Mouse (Mus musculus) naive thymus-derived CD4-positive, alpha-beta T cell, adult 2 months (primary cell): ENCODE measurements around the gene Gm29427.
"Not testable (repeated sequence)": the region's sequence is repeated elsewhere in the genome, so short reads cannot be mapped to it uniquely, and the experiment has no call there.

Experiments used
- DNase-seq: peaks from one replicate; pipeline ENCODE4 v3.0.0-alpha.2; 2011; ENCODE audit warnings: low read depth

Gm29427 gene

DNA sequence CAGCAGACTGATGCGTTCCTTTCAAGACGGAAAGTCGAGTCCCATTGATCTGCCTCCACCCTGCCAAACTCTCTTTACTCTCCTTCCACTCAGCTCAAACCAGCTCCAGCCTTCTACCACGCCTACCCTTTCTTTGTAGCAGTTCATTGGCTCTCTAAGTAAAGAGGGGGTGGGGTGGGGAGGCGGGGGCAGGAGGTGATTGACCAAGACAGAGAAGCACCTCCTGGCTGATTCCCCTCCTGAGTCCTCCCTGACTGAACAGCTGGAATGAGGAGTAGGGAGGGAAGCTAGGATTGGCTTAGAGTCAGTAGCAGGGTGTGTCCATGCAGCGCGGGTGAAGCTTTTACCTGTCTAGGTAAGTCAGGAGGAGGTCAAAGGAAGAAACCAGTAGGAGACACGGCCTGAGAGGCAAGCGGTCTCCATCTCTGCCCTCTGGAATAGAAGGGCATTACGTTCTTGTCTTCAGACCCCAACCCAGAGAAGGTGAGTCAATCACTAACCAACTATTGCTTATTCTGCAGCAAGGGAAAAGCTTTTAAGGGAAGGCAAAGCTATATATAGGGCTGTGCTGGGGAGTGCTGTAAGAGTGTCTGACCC, 16.2 kb upstream of the Gm29427 start, which contains the start of gene AA986860:
Gene AA986860 (plus strand): TSS at position 236 of the 597 bp plus-strand sequence.
- DNase-seq: no peak

DNA sequence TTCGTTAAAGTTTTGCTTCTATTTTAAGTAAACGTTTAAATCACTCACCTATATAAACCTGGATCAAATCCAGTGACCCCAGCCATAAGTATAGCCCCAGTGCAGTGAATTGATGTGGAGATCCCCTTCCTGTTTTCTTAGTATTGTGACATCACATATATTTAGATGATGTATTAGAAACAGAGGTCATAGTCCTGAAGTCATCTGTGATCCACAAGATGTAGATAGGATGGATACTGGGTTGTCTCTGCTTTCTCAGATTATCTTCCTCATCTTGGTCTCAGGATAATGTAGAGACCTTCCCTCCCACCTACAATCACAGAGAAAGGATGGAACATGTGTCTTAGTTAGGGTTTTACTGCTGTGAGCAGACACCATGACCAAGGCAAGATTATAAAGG, 13.6 kb upstream of the Gm29427 start, which contains the start of gene Pfkfb2:
Gene Pfkfb2 (minus strand): TSS at position 101 of the 400 bp plus-strand sequence.
- DNase-seq: no peak

DNA sequence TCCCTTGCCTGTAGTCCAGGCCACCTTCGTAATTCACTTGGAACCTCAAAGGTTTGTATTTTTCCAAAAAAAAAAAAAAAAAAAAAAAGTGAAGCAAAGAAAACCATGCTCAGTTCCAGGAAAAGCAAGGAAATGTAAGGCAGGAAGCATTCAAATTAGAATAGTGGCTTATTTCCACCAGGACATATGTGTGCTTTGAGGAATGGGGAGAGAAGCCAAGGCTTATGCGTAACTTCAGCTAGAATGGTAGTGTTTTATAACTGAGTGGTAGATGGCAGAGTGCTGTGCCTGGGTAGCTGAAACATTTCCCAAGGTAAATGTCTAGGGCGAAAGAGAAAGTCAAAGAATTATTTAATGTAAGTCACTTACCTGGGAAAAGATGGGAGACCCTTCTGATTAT, 13.1 kb upstream of the Gm29427 start:
- no peak for DNase-seq

DNA sequence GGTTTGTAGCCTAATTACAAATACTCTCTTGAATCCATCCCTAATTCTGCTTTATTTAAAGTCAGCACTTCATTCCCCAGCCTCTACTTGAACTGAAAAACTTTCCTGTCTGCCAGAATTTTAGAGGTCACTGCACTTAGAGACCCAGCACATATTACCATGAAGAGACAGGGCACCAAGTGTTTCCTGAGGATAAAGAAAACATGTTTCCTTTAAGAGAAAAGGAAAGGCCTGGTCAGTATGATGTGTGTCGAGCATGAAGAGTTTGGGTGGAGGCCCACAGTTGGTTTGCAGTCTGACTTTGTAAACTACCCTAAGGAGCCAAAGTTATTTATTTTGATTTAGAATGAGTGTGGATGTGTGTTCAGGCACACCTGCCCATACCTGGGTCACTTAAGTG, 12.5 kb upstream of the Gm29427 start:
- DNase-seq: no peak

DNA sequence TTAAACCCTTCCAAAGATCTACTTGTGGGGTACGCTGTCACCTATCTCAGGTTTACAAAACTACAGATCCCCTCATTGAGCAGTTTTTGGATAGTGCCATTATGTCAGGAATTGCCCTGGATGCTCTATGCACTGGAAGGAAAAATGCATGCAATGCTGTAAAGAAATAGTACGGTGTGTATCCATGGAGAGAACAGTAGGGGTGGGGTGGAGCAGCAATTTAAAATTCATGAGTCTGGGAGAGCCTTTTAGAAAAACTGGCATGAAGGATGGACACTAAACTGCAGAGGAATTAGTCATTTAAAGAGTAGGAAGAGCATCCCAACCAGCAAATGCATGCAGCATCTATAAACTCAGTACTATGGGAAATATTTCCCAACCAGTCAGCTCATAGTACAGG, 10.8 kb upstream of the Gm29427 start:
- DNase-seq: no peak

DNA sequence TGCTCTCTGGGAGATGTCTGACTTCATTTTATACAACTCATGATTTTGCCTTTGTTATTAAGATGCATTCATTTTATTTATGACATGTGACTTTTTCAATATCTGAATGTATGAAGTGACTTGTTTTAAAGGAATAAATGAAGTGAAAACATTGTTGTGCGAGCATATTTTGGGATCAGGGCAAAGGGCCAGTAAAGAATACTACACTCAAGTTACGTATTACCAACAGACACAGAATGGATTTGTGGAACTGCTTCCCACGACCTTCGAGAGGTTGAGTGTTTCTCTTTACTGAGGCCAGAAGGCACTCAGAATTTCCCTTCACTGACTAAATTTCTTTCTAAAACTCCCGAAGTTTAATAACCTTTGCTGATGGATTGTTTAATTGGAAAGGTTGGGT, 8.6 kb upstream of the Gm29427 start:
- no peak for DNase-seq

DNA sequence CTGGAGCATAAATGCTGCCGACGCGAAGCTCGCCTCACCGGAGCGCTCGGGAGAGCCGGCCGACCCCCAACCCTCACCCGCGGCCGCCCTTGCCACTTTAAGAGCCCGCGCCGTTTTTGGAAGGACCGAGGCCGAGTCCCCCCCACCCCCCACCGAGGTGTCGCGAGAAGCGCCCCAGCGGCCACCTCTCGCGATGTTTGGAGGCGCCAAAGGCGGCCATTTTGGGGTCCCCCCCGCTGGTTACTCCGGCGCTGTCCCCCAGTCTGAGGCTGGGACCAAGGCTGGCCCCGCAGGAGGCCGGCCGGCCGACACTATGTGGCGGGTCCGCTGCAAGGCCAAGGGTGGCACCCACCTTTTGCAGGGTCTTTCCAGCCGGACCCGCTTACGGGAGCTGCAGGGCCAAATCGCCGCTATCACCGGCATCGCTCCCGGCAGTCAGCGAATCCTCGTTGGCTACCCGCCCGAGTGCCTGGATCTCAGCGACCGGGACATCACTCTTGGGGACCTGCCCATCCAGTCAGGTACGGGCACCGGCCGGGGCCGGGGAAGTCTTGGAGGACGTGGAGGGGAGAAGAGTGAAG, 1.8 kb upstream of the Gm29427 start, which contains the start of gene Yod1:
Gene Yod1 (plus strand): TSS at position 37 of the 581 bp plus-strand sequence.
- DNase-seq: peak; percentile 96

DNA sequence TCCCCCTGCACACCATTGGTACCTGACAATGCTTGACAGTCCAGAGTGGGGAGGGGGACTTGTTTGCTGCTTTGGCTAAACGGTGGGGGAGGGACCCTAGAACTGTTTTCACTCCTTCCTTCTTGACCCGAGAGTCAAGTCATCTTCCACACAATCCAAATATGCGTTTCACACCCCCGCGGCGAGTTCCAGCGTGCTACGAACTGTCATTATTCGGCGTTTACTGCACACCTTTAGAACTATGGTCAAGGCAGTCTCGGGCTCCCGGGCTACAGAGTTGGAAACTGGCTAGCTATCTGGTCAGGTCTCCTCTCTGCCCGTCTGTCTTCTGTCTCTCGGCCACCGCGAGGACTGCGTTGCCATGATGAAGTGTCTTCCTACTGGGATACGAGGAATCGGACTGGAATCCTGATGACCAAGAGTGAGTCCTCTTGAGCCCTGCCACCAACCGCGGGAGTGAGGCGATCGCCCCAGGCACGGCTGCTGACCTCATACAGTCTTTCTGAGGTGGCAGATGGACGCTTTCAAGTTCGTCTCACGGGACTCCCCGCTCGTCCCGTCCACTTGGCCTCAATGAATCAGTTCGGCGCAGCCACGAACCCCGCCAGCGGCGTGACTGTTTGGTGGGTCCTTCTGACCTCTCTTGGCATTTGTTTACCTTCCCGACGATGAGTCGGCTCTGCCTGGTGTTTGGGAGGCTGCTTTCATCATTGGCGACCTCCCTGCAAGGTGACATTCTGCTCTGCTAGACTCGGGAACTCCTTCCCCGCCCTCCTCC, 1.1 kb upstream of the Gm29427 start:
- DNase-seq: no peak

DNA sequence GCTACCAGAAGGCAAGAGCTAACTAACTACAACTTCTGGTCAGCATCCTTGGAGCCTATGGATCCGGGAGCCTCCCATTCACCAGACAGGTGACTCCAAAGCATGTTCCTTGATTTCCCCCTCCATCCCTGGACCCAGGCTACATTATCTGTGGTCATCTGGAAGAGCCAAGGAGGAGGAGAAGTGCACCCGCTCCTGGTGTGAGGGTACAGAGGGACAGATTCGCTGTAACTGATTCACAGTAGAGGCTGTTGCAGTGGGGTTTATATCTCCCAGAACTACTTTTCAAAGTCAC, 566 bp upstream of the Gm29427 start:
- no peak for DNase-seq

DNA sequence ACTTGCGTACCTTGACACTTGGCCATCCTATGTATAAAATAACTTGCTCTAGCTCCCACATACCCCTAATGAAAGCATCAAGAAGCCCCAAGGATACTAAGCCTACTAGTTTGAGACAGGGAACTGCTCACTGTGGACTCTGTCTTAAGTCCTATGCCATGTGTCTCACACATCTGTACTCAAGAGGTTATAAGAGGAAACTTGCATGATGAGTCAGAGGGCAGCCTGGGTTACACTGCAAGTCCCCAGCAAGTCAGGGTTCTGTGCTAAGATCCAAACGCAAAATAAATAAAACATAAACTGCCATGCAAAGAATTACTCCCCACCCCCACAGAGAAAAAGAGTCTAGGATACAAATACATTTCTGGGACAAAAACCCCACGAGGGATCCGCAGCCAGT, 1.6 kb downstream of the Gm29427 start:
- no peak for DNase-seq

DNA sequence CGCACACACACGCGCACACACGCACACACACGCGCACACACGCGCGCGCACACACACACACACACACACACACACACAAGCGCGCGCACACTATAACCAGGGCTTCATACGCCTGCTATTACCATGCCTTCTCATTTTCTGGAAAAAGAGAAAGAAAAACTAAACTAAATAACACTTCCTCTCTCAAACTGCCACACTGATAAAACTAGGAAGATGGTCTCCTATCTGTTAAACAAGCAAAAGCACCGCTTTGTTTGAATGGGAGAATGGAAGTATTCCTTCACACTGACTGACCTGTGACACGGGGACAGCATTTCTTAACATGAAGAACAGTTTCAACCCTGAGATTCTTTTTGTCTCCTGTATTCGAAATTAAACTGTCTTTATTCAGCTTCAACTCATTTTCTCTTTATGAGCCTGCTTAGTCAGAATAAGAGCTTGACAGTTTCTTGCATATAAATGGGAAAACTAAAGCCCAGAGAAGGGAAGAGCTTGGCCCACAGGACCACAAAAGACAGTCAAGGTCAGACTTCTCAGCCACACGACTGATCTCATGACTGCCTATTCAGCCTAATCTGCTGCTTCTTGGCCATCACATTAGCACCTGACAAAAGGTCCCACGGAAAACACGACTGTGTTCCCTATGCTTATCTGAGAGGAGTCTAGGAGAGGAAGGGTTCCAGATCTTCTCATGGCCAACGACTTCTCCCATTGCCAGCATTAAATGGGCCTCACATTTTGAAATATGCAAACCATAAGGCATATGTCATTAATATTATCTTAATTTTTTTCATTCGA, 5.1 kb downstream of the Gm29427 start:
- no peak for DNase-seq

DNA sequence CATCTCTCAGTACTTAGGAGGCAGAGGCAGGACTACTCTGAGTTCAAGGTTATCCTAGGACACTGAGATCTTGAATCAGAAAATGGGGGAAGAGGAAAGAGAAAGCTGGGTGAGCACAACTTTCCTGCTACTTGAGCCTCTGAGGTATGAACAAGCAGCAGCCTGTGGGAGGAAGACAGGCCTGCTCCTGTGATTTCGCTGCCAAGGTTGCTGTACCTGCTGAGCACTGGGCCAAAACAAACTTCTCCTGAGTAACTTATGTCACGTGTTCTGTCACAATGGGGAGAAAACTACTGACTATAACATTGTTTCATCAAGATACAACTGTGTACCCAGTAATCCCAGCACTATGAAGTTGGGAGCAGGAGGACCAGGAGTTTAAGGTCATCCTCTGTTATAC, 12.0 kb downstream of the Gm29427 start:
- DNase-seq: no peak

DNA sequence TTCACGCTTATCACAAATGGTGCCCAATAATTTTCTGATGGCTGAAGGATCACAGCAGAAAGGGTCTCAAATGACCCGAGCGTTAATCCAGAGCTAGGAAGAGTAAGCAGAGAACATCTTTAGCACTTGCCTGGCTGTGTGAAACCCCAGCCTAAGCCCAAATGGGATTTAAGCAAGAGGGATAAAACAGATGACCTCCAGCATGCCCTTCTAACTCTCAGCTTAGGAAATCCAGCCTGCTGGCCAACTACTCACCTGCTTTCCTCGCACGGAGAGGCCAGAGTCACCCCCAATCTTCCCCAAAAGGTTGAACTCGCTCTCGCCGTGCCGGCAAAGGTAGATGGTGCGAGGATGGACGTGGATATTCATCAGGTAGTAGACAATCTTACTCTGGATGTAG, 13.6 kb downstream of the Gm29427 start:
- DNase-seq: no peak

DNA sequence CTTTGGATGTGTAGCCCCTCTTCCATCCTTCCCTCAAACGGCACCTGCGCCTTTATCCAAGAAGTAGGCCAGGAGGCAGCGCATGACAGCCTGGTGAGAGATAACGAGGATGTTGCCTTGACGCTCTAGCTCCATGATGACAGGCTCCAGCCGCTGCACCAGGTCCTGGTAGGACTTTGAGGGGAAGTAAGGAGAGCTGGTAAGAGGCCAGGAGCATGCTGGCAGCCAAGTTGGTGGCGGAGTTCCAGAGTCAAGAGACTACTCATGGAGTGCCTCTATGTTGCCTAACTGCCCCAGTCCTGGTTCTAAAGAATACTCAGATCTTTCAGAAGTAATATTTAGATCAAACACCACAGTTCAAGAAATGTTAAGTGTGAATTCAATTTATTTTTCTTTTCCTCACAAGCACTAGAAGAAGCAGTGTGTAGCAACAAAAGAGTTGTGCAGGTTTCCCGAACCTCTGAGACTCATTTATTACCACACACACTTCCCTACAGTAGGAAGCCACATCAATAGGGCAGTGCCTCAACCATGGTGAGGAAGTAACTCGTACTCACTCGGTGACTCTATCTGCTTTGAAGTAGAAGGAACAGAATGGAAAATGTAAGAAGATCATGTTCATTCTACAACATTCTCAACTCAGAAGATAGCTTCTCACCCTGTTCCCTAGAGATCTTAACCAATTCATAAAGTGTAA, 15.5 kb downstream of the Gm29427 start:
- peak; percentile 67 for DNase-seq

DNA sequence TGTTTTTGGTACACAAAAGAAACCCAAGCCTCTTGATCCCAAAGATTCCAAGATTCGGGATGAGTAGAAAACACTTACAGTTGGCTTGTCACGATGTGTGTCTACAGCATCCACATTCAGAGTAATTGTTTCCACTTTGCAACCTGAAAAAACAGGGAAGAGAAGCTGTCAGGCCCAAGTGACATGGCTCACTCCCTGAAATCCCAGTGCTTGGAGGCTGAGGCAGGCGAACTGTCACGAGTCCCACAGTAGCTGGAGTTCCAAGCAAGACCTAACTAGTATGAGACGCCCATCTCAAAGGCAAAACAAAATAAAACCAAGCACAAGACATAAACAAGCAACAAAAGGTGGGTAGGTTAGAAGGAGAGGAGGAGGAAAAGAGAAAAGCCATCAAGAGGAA, 17.0 kb downstream of the Gm29427 start:
- DNase-seq: no peak

DNA sequence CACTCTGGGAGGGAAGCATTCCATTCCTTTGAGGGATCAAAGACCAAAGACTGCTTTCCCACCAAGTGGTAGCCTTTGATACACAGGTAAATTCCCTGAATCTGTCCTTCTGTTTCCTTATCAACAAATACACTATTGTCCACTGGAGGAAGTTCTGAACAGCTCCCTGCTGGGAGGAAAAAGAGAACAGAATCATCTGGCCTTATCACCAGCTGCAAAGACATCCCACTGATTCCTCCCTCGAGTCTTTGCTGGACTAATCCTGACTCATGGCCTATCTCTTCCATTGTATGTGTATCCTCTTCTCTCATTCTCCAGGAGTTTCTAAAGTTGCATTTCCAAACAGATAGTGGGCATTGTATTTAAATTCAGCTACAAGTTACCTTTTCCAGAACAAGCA, 31.7 kb downstream of the Gm29427 start:
- no peak for DNase-seq

DNA sequence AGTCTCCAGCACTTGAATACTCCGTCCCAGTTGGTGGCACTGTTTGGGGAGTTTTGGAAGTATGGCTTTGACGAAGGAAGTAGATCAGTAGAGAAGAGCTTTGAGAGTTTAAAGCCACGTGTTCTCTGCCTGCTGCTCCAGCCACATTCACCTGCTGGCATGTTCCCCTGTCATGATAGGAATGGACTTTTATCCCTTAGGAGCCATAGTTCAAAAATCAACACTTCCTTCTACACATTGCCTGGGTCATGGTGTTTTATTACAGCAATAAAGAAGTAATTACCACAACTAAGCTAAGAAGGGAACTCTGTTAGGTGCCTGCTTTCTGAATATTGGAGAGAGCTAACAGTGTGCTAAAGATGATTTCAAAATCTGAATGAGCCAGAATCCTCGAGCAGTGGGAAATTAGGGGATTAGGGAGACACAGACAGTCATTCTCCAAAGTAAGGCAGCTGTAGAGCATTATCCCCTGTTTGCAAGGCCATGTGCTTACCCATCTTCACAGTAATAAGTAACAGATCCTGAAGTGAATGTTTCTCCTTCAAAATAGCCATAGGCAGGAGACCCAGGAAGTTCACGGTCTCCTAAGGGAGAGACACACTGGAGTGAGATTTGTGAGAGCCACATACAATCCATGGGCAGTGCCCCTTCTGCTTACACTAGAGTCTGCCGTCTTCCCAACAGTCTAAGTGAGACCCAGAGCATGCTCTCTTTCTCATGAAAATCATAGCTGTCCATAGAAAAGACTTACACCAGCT, 33.8 kb downstream of the Gm29427 start:
- no peak for DNase-seq

DNA sequence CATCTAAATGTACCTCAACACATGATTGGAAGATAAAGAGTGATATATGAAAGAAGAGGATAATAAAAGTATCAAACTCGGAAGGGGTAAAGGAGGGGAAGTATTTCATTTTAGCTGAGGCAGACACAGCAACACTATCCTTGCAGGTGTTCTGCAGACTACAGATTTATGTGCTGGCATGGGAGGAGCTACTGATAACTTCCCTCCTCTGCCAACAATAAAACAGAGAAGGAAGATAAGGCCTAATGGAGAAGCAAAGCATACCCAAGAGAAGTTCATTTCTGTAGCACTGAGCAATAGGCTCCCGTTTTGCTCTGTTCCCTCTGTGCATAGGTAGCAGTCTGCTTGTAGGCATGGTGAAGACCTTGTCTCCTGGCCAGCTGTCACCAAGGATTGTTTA, 34.5 kb downstream of the Gm29427 start:
- DNase-seq: no peak

DNA sequence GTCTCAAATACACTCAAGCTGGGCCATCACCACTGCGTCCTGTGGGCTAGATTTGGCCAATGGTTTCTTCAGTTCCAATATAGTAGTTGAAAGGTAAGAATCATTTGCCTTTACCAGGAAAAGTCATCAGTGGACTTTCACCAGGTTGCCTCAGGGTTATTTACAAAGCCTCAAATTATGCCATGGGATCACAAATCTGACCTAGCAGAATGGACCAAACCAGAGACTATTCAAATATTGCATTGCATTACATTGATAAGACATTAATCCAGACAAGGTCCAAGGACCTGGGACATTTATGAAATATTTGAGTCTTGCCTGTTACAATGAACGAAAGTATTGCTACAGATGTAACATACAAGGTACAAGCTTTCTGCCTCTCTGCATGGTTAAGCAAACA, 37.0 kb downstream of the Gm29427 start:
- DNase-seq: no peak

DNA sequence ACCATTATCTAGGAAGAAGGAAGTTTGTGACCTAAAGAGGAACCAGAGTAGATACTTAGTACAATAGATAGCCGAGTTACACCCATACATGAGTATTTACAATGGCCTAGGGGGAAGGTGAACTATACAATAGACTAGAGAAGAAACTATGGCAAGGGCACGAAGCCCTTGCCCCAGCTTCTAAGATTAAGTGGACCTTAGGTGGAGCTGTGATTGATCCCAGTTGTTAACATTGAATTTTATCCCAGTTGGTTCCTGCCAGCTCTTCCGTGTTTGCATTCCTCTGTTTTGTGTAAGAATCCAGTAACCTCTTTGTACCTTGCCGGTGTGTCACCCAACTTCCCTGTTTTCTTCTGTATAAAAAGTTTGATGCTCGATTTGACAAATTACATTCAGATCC, 52.0 kb downstream of the Gm29427 start:
- DNase-seq: not testable (repeated sequence)

DNA sequence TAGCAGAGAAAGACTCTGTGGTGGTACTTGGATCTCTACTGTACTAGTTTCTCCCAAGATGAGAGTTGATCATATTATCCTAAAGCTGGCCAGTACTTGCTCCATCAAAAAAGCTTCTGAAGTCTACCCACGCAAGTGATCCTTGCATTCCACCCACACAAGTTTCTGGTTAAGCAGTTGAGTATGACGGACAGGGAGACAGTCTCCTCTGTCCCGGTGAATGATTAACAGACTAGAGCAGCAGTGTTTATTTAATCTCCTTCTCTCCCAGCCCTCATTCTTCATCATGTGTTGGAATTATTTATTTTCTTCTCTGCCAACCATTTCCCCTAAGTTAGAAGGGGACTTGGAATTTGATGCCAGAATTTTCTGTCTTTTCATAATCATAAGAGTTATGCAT, 54.1 kb downstream of the Gm29427 start, which contains the start of gene C4bp:
Gene C4bp (minus strand): TSS at position 179 of the 400 bp plus-strand sequence.
- no peak for DNase-seq
